Mouse (Mus musculus): ENCODE results near the gene Nrxn1.

- TF ChIP-seq POLR2A (IDR thresholded peaks at IDR 0.05; ENCODE audit: insufficient read depth, low read depth, low read length) (no peak), CTCF (IDR thresholded peaks at IDR 0.05) (no peak)
These were observed 486.0 kb downstream of the Nrxn1 start for GRCm38 (mm10) chr17:90606718-90607426.
